8 mouse cellular contexts compared by ENCODE assay signal in genomic region chr6:36735622-36736021, GRCm38 (mm10).
DNase-seq lines count a peak whose midpoint lies in the region; ATAC-seq and TF ChIP-seq lines count a peak whose summit lies in the region.
"Not testable (repeated sequence)": the region's sequence is repeated elsewhere in the genome, so short reads cannot be mapped to it uniquely, and the experiment has no call there.

No protein-coding gene starts in this region.

- H3K4me2 ChIP-seq in kidney, embryonic 15.5 days; kidney, embryonic 16.5 days (replicated peaks; ENCODE audit: low read depth, low read length); kidney, postnatal 0 days (ENCODE audit: low read length): not testable (repeated sequence)

- WGBS in kidney, adult 2 months: 49% methylated on average over 4 of the region's 4 CpGs
- 55% methylated on average over 4 of the region's 4 CpGs for WGBS in kidney, embryonic 15.5 days
- WGBS in kidney, embryonic 16.5 days: 45% methylated on average over 4 of the region's 4 CpGs
- 49% methylated on average over 4 of the region's 4 CpGs for WGBS in kidney, postnatal 0 days

- not testable (repeated sequence) for H3K9ac ChIP-seq in kidney, embryonic 15.5 days; kidney, embryonic 16.5 days (replicated peaks; ENCODE audit: low read length); kidney, postnatal 0 days (ENCODE audit: low read depth, low read length)

- not testable (repeated sequence) for H3K4me3 ChIP-seq in kidney, adult 2 months (ENCODE audit: insufficient read depth, low read depth, low read length); kidney, embryonic 15.5 days (replicated peaks); kidney, embryonic 16.5 days (ENCODE audit: low read length); kidney, postnatal 0 days (replicated peaks; ENCODE audit: low read depth, low read length); layer of hippocampus, adult 2 months

- DNase-seq in kidney, adult 11 months: peak; percentile 10
- peak; percentile 45 for DNase-seq in kidney, adult 2 months
- DNase-seq in kidney, adult 9 months: peak; percentile 38
- DNase-seq in kidney, postnatal 0 days (ENCODE audit: low spot score); layer of hippocampus, adult 2 months (ENCODE audit: low spot score in 2 of 2): not testable (repeated sequence)
- peak; percentile 14 to 33 for DNase-seq in kidney, postnatal 36 days

- peak; percentile 62; the same call in 1 of the 2 replicates for ATAC-seq in kidney, embryonic 15.5 days (replicated peaks; ENCODE audit: low FRiP score)
- ATAC-seq in kidney, embryonic 16.5 days (ENCODE audit: low FRiP score, low TSS enrichment): peak; percentile 65; the same call in 1 of the 2 replicates
- ATAC-seq in kidney, postnatal 0 days (replicated peaks; ENCODE audit: low FRiP score, low read depth): not testable (repeated sequence)

- H3K27me3 ChIP-seq in kidney, adult 2 months (replicated peaks; ENCODE audit: control insufficient read depth, insufficient read depth, low read length); kidney, embryonic 15.5 days; kidney, embryonic 16.5 days (ENCODE audit: insufficient read depth, low read length); kidney, postnatal 0 days (ENCODE audit: insufficient read depth, low read length): not testable (repeated sequence)

- TF ChIP-seq POLR2A in kidney, adult 2 months (IDR thresholded peaks at IDR 0.05; ENCODE audit: low read depth, low read length): not testable (repeated sequence)

- peaks cover 19% of the 10 kb centered on the region for H3K9me3 ChIP-seq in kidney, embryonic 15.5 days (replicated peaks)
- H3K9me3 ChIP-seq in kidney, embryonic 16.5 days (ENCODE audit: low read length): peaks cover 20% of the 10 kb centered on the region
- H3K9me3 ChIP-seq in kidney, postnatal 0 days (replicated peaks; ENCODE audit: low read length): not testable (repeated sequence)

- not testable (repeated sequence) for H3K36me3 ChIP-seq in kidney, adult 2 months (ENCODE audit: control insufficient read depth, insufficient read depth, low read length)
- peaks cover 67% of the 10 kb centered on the region for H3K36me3 ChIP-seq in kidney, embryonic 15.5 days
- peaks cover 58% of the 10 kb centered on the region for H3K36me3 ChIP-seq in kidney, embryonic 16.5 days (ENCODE audit: insufficient read depth, low read length)
- peaks cover 32% of the 10 kb centered on the region for H3K36me3 ChIP-seq in kidney, postnatal 0 days (ENCODE audit: insufficient read depth, low read length)

- H3K27ac ChIP-seq in kidney, adult 2 months (ENCODE audit: insufficient read depth, low read depth, low read length): not testable (repeated sequence)
- peak overlapping the region; percentile 68 for H3K27ac ChIP-seq in kidney, embryonic 15.5 days
- H3K27ac ChIP-seq in kidney, embryonic 16.5 days (ENCODE audit: low read length): peak overlapping the region; percentile 36; the same call in 1 of the 2 replicates
- H3K27ac ChIP-seq in kidney, postnatal 0 days: 0 out of 2 replicates have a peak overlapping the region, but pooled peaks have one; percentile 13
- 0 out of 2 replicates have a peak overlapping the region, but pooled peaks have one; percentile 40 for H3K27ac ChIP-seq in layer of hippocampus, adult 2 months

- not testable (repeated sequence) for TF ChIP-seq CTCF in kidney, adult 2 months (conservative IDR thresholded peaks at IDR 0.05; ENCODE audit: insufficient read depth, insufficient read length, low read depth, low read length); kidney, postnatal 0 days (IDR thresholded peaks at IDR 0.05; ENCODE audit: low read depth); layer of hippocampus, adult 2 months (conservative IDR thresholded peaks at IDR 0.05)

- H3K4me1 ChIP-seq in kidney, adult 2 months (ENCODE audit: control insufficient read depth, insufficient read depth, low read length); kidney, embryonic 15.5 days; kidney, embryonic 16.5 days (ENCODE audit: insufficient read depth, low read length); kidney, postnatal 0 days (replicated peaks; ENCODE audit: insufficient read depth, low read length): not testable (repeated sequence)
